Mouse (Mus musculus) MEL (cell line): ENCODE measurements around the gene Bbs12. TPM values are rescaled to one million over a fixed set of nuclear protein-coding genes. Genes with fewer than 3 reads are reported as not detected.
A peak's percentile ranks its signal among the peaks of the same experiment; 100 is the strongest.

Experiments used
- DNase-seq: peaks from one replicate; pipeline ENCODE4 v3.0.0; 2011; ENCODE audit warnings: low read depth, low spot score
- H3K27ac ChIP-seq: 2 replicates; pipeline ENCODE4 v1.5.1; 2012; ENCODE audit warnings: low read depth, mild to moderate bottlenecking, control low read depth, low read length, moderate library complexity; ENCODE audit not compliant: control insufficient read depth
- H3K27me3 ChIP-seq, 2 experiments: fragments of 150-350 bp in 1 of 2; sonication (generic) in 1 of 2; 2 replicates each; pipeline ENCODE4 v1.6.1; 2012; ENCODE audit warnings: low read length in 2 of 2, mild to moderate bottlenecking in 2 of 2, improper control_type of control experiment in 1 of 2, moderate library complexity in 1 of 2; ENCODE audit not compliant: insufficient read depth in 2 of 2, control insufficient read depth in 1 of 2
- H3K36me3 ChIP-seq, 2 experiments: 2 replicates each; pipeline ENCODE4 v1.6.1; 2012 to 2014; ENCODE audit warnings: low read length in 2 of 2, improper control_type of control experiment in 1 of 2, inconsistent platforms in 1 of 2, mild to moderate bottlenecking in 1 of 2; ENCODE audit not compliant: insufficient read depth in 2 of 2, control insufficient read depth in 1 of 2
- H3K4me1 ChIP-seq, 2 experiments: fragments of 150-350 bp in 1 of 2; sonication (generic) in 1 of 2; 2 replicates each; pipeline ENCODE4 v1.6.1; 2012; ENCODE audit warnings: low read length in 2 of 2, improper control_type of control experiment in 1 of 2, mild to moderate bottlenecking in 1 of 2; ENCODE audit not compliant: insufficient read depth in 2 of 2, control insufficient read depth in 1 of 2
- H3K4me3 ChIP-seq, 2 experiments: fragments of 150-350 bp in 1 of 2; sonication (generic) in 1 of 2; 2 replicates each; pipeline ENCODE4 v1.5.1; 2012; ENCODE audit warnings: low read depth in 2 of 2, low read length in 2 of 2, mild to moderate bottlenecking in 2 of 2, moderate library complexity in 2 of 2, control low read depth in 1 of 2, improper control_type of control experiment in 1 of 2; ENCODE audit not compliant: control insufficient read depth in 1 of 2, insufficient read depth in 1 of 2
- H3K79me2 ChIP-seq: 2 replicates; pipeline ENCODE4 v1.6.1; 2012; ENCODE audit warnings: mild to moderate bottlenecking, low read length, moderate library complexity; ENCODE audit not compliant: control insufficient read depth, poor library complexity, insufficient read depth
- H3K9ac ChIP-seq: 2 replicates; pipeline ENCODE4 v1.6.1; 2012; ENCODE audit warnings: low read depth, mild to moderate bottlenecking, control low read depth, low read length, moderate library complexity; ENCODE audit not compliant: control insufficient read depth, poor library complexity, severe bottlenecking
- H3K9me3 ChIP-seq: fragments of 150-350 bp; sonication (generic); replicated peaks from 2 replicates; pipeline ENCODE4 v1.6.1; 2012; ENCODE audit warnings: mild to moderate bottlenecking, low read length, improper control_type of control experiment, moderate library complexity; ENCODE audit not compliant: insufficient read depth
- BHLHE40 ChIP-seq: IDR thresholded peaks from 2 replicates; pipeline ENCODE4 v1.6.1; 2012; ENCODE audit warnings: low read depth, mild to moderate bottlenecking, inconsistent platforms, low read length, improper control_type of control experiment, borderline replicate concordance
- CHD2 ChIP-seq: IDR thresholded peaks from 2 replicates; pipeline ENCODE4 v1.6.1; 2011; ENCODE audit warnings: low read length, improper control_type of control experiment
- CTCF ChIP-seq, 3 experiments: IDR thresholded peaks in 2 of 3; conservative IDR thresholded peaks in 1 of 3; 2 replicates each; pipeline ENCODE4 v1.5.1; 2011 to 2012; ENCODE audit warnings: low read length in 3 of 3, low read depth in 2 of 3, mild to moderate bottlenecking in 2 of 3, improper control_type of control experiment in 1 of 3, inconsistent platforms in 1 of 3, mixed read lengths in 1 of 3, moderate library complexity in 1 of 3; ENCODE audit not compliant: control insufficient read depth in 1 of 3, insufficient read depth in 1 of 3, poor library complexity in 1 of 3, severe bottlenecking in 1 of 3
- ELF1 ChIP-seq: IDR thresholded peaks from 2 replicates; pipeline ENCODE4 v1.6.1; 2014; ENCODE audit warnings: low read depth, mild to moderate bottlenecking, inconsistent platforms, low read length, improper control_type of control experiment, moderate library complexity
- ETS1 ChIP-seq: IDR thresholded peaks from 2 replicates; pipeline ENCODE4 v1.6.1; 2012; ENCODE audit warnings: low read depth, mild to moderate bottlenecking, inconsistent platforms, low read length, improper control_type of control experiment, moderate library complexity
- GATA1 ChIP-seq: IDR thresholded peaks from 2 replicates; pipeline ENCODE4 v1.6.1; 2011; ENCODE audit warnings: low read depth, low read length, improper control_type of control experiment
- HCFC1 ChIP-seq: IDR thresholded peaks from 2 replicates; pipeline ENCODE4 v1.6.1; 2012; ENCODE audit warnings: low read depth, mild to moderate bottlenecking, inconsistent platforms, low read length, improper control_type of control experiment, moderate library complexity
- MAFK ChIP-seq: IDR thresholded peaks from 2 replicates; pipeline ENCODE4 v1.6.1; 2011; ENCODE audit warnings: low read depth, mild to moderate bottlenecking, low read length, improper control_type of control experiment, borderline replicate concordance
- MAX ChIP-seq: IDR thresholded peaks from 2 replicates; pipeline ENCODE4 v1.6.1; 2011; ENCODE audit warnings: low read length, improper control_type of control experiment
- MXI1 ChIP-seq: IDR thresholded peaks from 2 replicates; pipeline ENCODE4 v1.6.1; 2011; ENCODE audit warnings: mild to moderate bottlenecking, low read depth, low read length, improper control_type of control experiment
- NRF1 ChIP-seq: IDR thresholded peaks from 2 replicates; pipeline ENCODE4 v1.6.1; 2014; ENCODE audit warnings: low read depth, mild to moderate bottlenecking, inconsistent platforms, low read length, improper control_type of control experiment, moderate library complexity; ENCODE audit not compliant: poor library complexity, insufficient read depth, severe bottlenecking
- POLR2A ChIP-seq, 2 experiments: IDR thresholded peaks; 2 replicates each; pipeline ENCODE4 v1.6.1; 2011 to 2012; ENCODE audit warnings: low read length in 2 of 2, mild to moderate bottlenecking in 2 of 2, control low read depth in 1 of 2, improper control_type of control experiment in 1 of 2, low read depth in 1 of 2, moderate library complexity in 1 of 2; ENCODE audit not compliant: control insufficient read depth in 1 of 2, insufficient read depth in 1 of 2, poor library complexity in 1 of 2
- POLR2AphosphoS2 ChIP-seq: IDR thresholded peaks from 2 replicates; pipeline ENCODE4 v1.6.1; 2011; ENCODE audit warnings: low read length, improper control_type of control experiment
- RAD21 ChIP-seq: IDR thresholded peaks from 2 replicates; pipeline ENCODE4 v1.6.1; 2011; ENCODE audit warnings: mild to moderate bottlenecking, low read depth, low read length, improper control_type of control experiment
- RCOR1 ChIP-seq: IDR thresholded peaks from 2 replicates; pipeline ENCODE4 v1.6.1; 2012; ENCODE audit warnings: low read depth, mild to moderate bottlenecking, inconsistent platforms, low read length, improper control_type of control experiment
- SMC3 ChIP-seq: IDR thresholded peaks from 2 replicates; pipeline ENCODE4 v1.6.1; 2011; ENCODE audit warnings: low read depth, low read length, improper control_type of control experiment
- TAL1 ChIP-seq: IDR thresholded peaks from 2 replicates; pipeline ENCODE4 v1.6.1; 2012; ENCODE audit warnings: mild to moderate bottlenecking, inconsistent platforms, low read length, moderate library complexity, mixed read lengths
- USF2 ChIP-seq, 2 experiments: IDR thresholded peaks; 2 replicates each; pipeline ENCODE4 v1.6.1; 2011 to 2012; ENCODE audit warnings: improper control_type of control experiment in 2 of 2, low read length in 2 of 2, borderline replicate concordance in 1 of 2, inconsistent platforms in 1 of 2, low read depth in 1 of 2, mild to moderate bottlenecking in 1 of 2; ENCODE audit not compliant: insufficient read depth in 1 of 2
- ZC3H11A ChIP-seq: IDR thresholded peaks from 2 replicates; pipeline ENCODE4 v1.6.1; 2012; ENCODE audit warnings: low read depth, mild to moderate bottlenecking, inconsistent platforms, low read length, improper control_type of control experiment
- ZKSCAN1 ChIP-seq: IDR thresholded peaks from 2 replicates; pipeline ENCODE4 v1.6.1; 2012; ENCODE audit warnings: low read depth, mild to moderate bottlenecking, inconsistent platforms, low read length, improper control_type of control experiment, moderate library complexity
- ZMIZ1 ChIP-seq: IDR thresholded peaks from 2 replicates; pipeline ENCODE4 v1.6.1; 2012; ENCODE audit warnings: low read depth, mild to moderate bottlenecking, inconsistent platforms, low read length, improper control_type of control experiment, moderate library complexity
- polyA plus RNA-seq, 2 experiments: library from polyadenylated mRNA; stranded (reverse) in 1 of 2; unstranded in 1 of 2; fragments of >175 nt in 1 of 2; fragments of >200 nt in 1 of 2; gene quantifications; 2 replicates each; pipeline versions ENCODE4 v1.2.1 to v1.2.4; 2012; ENCODE audit warnings: low replicate concordance in 2 of 2, low read depth in 1 of 2; ENCODE audit not compliant: insufficient read length in 2 of 2, insufficient read depth in 1 of 2, missing spikeins in 1 of 2
- total RNA-seq: library from RNA; depleted of rRNA; stranded (reverse); fragments of 300-350 nt; gene quantifications from 2 replicates; pipeline ENCODE4 v1.2.3, GENCODE M21; 2012

Gene Bbs12
- total and polyA plus RNA-seq, 3 experiments, result 5.7 to 7.1 TPM; not detected in 1

DNA sequence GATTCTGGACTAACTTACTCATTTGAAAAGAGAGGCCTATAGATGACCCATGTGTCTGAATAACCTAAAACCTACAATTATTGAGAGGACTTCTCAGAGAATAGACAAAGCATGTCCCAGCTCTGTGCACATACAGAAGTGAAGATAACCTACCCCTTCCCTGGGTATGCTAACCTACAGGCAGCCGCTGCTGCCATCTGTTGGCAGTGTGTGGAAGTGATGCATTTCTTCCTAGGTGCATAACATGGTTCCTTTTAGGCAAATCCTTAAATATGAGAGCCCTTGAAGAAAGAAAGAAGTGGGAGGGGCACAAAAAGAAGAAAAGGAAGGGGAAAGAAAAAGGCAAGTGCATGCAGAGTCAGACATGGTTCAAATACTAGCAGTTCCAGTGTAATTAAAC lies 41.1 kb upstream of the Bbs12 start:
- DNase-seq, result peak; percentile 74
- Histone ChIP-seq H3K79me2 (no peaks in the 10 kb centered on the region), H3K27ac (no peak overlapping the region), H3K4me3 (no peak overlapping the region)
- no peak for TF ChIP-seq USF2 (IDR thresholded peaks at IDR 0.05; ENCODE audit: borderline replicate concordance in 1 of 2, insufficient read depth in 1 of 2, low read depth in 1 of 2, low read length in 2 of 2)
- TF ChIP-seq SMC3, result peak; percentile 78
- TF ChIP-seq POLR2A (IDR thresholded peaks at IDR 0.05; ENCODE audit: control insufficient read depth in 1 of 2, insufficient read depth in 1 of 2, low read depth in 1 of 2, low read length in 2 of 2, poor library complexity in 1 of 2), result no peak
- no peak for TF ChIP-seq HCFC1
- peak; percentile 58 for TF ChIP-seq ZC3H11A
- TF ChIP-seq NRF1, result no peak
- no peak for TF ChIP-seq MAFK
- TF ChIP-seq MXI1, result no peak
- no peak for TF ChIP-seq ELF1
- TF ChIP-seq POLR2AphosphoS2, result no peak
- TF ChIP-seq CTCF (IDR thresholded peaks at IDR 0.05 in 2 of 3, conservative IDR thresholded peaks at IDR 0.05 in 1 of 3; ENCODE audit: control insufficient read depth in 1 of 3, insufficient read depth in 1 of 3, low read depth in 2 of 3, low read length in 3 of 3, poor library complexity in 1 of 3, severe bottlenecking in 1 of 3), result peak; percentile 86 to 93 (median 86)
- TF ChIP-seq TAL1, result no peak
- TF ChIP-seq ZMIZ1, result no peak
- no peak for TF ChIP-seq CHD2
- TF ChIP-seq ZKSCAN1, result no peak
- peak; percentile 79 for TF ChIP-seq RAD21
- TF ChIP-seq GATA1, result no peak
- TF ChIP-seq ETS1, result no peak
- TF ChIP-seq BHLHE40, result no peak
- TF ChIP-seq MAX, result no peak
- TF ChIP-seq, all 39 proteins: peak for 4
- Histone ChIP-seq H3K9me3 (no peaks in the 10 kb centered on the region), H3K36me3 (no peaks in the 10 kb centered on the region), H3K27me3 (no peaks in the 10 kb centered on the region), H3K9ac (no peak overlapping the region), H3K4me1 (peaks cover 0 to 5% of the 10 kb centered on the region in 2 experiments; a peak in 2 of 4 replicates)

DNA sequence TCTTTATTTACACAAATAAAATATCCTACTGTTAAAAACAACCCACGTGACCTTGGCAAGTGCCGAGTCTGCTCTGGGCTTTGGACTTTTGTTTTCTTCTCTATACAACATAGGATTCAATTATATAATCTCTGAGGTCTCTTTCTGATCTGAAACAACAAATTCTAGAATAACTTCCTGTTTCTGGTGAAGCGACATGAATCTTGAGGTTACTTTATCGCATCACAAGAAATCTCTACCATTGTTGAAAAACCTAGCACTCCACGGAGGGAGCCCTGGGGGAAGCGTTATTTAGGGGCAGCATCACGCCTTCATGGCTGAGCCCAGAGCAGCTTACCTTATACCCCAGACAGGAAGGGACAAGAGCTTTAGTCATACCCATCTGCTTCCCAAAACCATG lies 39.3 kb upstream of the Bbs12 start:
- no peaks in the 10 kb centered on the region for H3K9me3 ChIP-seq
- H3K27ac ChIP-seq, result no peak overlapping the region

More for the DNA sequence above, 39.3 kb upstream of the Bbs12 start:
- H3K9ac ChIP-seq, result no peak overlapping the region
- TF ChIP-seq MAX (no peak), RCOR1 (peak; percentile 76)
- TF ChIP-seq, all 39 proteins: peak for 1
- H3K4me3 ChIP-seq, result no peak overlapping the region
- H3K27me3 ChIP-seq, result no peaks in the 10 kb centered on the region
- no peak for DNase-seq
- peaks cover 0 to 5% of the 10 kb centered on the region in 2 experiments; a peak in 2 of 4 replicates for H3K4me1 ChIP-seq
- H3K79me2 ChIP-seq, result no peaks in the 10 kb centered on the region
- no peaks in the 10 kb centered on the region for H3K36me3 ChIP-seq
